Mouse (Mus musculus) left cerebral cortex, postnatal 14 days (tissue): ENCODE results near the gene Inpp4b. TPM values are rescaled to one million over a fixed set of nuclear protein-coding genes. Genes with fewer than 3 reads are reported as not detected.
"Not testable (repeated sequence)": the region's sequence is repeated elsewhere in the genome, so short reads cannot be mapped to it uniquely, and the experiment has no call there.

Experiments
- DNase-seq, 2 experiments: peaks; one replicate each; pipeline ENCODE4 v3.0.0; 2021 to 2022; ENCODE audit warnings: low spot score in 2 of 2, mixed read lengths in 1 of 2
- intact Hi-C: fragments of 180-260 bp; cut with DNase I; formaldehyde crosslinking; loops from one replicate; pipeline ENCODE4 v1.15.1; 2025
- total RNA-seq, 2 experiments: library from RNA; stranded (reverse); gene quantifications; 2 replicates each; pipeline ENCODE4 v1.2.3; 2021

Inpp4b gene
- total RNA-seq, 2 experiments from 2014 or later, result 9.8 to 12.6 TPM

DNA sequence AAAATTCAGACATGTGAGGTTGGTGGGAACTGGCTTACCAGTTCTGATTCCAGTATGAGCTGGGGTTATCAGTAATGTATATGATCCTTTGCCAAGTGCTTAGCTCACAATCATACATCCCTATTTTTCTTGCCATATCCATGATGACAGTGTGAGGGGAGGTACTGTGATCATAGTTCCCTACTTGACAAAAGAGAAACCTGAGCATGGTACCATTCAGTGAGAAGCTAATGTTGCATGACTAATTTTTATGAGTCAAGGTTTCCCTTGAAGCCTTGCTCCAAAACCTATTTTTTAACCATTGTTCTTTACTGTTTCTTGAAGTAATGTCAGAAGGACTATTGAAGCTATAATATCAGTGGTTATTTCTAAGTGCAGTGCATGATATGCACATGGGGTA, 458.4 kb downstream of the Inpp4b start:
- no peak for DNase-seq
- intact Hi-C loops, result no loop called here

DNA sequence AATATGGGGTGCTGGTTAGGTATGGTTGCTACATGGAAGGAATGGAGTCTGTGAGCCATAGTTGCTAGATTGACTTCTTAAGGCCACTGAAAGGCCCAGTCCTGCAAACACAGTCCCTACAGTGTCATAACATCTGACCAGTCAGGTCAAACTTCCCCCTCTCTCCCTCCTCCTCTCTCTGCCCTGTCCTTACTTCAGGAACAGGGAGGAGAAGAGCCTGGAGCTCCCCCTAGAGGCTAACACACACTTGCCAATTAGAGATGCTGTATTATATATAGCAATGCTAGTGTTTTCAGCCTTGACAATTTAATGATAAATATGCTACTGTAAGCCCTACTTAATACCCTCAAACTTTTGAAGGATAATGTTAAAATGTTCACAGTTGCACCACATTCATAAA, 464.4 kb downstream of the Inpp4b start:
- DNase-seq, result peak; percentile 60 to 66
- intact Hi-C loops, result loop anchor here (5.0 kb wide), 2 partner anchors 329 to 454 kb away; no protein-coding TSS in a partner anchor

DNA sequence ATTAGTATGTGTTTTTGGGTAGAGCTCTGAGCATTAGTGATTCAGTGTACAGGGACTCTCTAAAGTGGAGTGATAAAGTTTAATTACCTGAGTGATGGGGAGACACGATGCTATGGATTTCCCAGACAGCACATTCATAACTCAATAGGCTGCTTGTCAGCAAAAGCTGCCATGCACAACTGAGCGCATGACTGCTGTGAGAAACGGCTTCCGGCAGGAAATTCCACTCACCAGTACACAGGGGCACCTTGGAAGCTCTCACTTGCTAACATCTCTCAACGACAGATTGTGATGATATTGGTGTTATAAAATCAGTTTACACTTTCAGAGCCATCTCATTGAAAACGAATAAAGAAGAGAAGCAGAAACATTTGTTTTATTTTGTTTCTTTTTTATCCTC, 465.2 kb downstream of the Inpp4b start:
- intact Hi-C loops, result loop anchor here (5.0 kb wide), 2 partner anchors 330 to 455 kb away; no protein-coding TSS in a partner anchor
- DNase-seq, result no peak

DNA sequence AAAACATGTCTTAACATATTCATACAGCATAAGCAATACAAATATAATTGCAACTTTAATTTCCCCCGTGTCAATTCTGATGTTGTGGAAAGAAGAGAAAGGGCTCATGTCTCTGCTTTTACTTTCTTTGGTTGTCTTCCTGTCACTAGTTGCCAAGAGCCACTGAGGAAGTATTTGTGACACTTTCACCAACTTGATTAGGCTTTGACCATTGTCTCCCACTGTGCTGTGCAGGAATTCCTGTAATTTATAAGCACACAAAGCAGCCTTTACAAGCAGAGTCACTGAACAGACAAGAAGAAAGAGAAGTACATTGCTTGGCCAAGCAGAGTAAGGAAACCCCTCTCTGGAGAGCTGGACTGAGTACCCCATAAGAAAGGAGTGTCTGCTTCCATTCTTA, 466.1 kb downstream of the Inpp4b start:
- no peak for DNase-seq
- intact Hi-C loops, result loop anchor here (5.0 kb wide), 2 partner anchors 331 to 456 kb away; no protein-coding TSS in a partner anchor

DNA sequence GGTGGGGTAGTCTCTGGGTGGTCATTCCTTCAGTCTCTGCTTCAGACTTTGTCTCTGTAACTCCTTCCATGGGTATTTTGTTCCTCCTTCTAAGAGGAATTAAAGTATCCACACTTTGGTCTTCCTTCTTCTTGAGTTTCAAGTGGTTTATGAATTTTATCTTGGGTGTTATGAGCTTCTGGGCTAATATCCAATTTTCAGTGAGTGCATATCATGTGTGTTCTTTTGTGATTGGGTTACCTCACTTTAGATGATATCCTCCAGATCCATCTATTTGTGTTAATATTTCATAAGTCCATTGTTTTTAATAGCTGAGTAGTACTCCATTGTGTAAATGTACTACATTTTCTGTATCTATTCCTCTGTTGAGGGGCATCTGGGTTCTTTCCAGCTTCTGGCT, 467.1 kb downstream of the Inpp4b start:
- DNase-seq, result not testable (repeated sequence)
- intact Hi-C loops, result loop anchor here (5.0 kb wide), 2 partner anchors 332 to 457 kb away; no protein-coding TSS in a partner anchor

DNA sequence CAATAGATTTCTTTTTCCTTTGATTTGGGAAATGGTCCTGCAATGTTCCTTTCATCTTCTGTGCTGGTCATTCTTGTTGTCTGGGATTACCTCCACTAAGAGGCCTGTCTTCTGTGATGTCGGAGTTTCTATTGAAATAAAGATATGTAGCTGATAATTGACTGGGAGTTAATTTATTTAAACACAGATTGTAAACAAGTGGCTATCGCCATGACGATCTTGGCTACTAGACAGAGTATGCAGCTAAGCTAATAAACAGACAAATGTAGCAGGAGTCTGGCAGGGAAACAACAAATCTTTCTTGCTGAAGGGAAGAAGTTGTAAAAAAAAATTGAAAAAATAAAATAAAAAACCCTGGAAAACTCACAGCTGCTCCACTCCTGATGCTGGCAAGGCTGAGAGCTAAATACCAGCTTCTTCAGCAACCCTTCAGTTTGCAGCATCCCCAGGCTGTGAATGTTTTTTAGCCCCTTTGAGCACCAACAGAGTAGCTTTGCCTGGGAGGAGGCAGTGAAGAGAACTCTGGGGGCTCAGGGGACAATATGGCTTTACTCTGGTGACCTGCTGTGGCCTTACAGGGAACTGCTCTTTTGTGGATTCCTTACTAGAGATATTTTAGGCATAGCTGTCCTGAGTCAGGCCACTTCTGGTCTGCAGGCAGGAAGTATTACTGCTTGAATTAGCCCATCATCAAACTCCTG, 469.8 kb downstream of the Inpp4b start:
- intact Hi-C loops, result no loop called here
- DNase-seq, result peak; percentile 7 to 9

DNA sequence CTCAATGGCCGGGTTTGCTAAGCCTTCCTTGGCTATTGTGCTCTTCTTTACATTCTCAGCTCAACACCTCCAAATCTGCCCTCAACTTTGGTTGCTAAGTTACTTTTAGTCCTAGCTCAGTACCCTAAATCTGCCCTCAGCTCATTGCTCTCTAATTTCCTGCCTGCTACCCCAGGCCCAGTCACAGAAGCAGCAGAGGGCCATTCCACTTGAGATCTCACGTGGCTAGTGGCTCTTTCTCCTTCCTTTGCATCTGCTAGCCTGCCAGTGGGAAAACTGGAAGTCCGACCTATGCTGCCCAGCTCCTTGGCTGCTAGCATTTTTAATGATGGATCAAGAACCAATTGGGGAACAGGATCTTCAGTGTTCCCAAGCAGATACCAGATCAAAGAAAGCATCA, 472.4 kb downstream of the Inpp4b start:
- intact Hi-C loops, result no loop called here
- no peak for DNase-seq

DNA sequence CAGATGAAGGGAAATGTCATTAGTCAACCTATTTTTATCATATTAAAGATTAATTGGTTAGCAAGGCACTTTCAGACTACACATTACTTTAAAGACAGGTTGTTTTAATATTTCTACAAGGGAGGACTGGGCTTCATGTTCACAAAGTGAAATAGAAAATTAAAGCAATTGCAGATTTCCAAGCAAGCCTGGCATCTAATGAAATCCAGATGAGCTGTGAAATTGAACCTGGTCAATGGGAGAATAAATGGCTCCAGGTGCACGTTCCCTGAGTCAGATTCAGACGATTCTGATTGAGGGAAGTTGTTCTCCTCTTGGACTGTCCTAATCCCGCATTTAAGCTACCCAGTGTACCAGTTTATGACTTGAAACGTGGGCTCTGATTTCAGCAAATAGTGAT, 473.2 kb downstream of the Inpp4b start:
- no peak for DNase-seq
- intact Hi-C loops, result no loop called here

DNA sequence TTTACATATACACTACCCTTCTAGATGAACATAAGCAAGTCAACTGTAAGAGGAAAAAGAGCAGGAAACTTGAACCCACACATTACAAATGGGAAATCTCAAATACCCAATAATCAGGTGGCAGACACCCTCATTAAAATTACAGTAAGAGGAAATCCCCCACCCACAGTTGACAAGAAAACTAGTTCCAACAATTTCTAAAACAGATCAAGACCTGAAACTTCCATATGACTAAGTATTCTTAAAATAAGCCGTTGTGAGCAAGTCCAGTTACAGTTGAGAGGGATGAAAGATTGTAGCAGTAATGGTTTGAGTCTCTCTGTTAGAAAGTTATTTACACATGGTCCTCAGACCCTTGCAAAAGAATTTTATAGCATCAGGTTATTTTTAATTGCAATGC, 480.8 kb downstream of the Inpp4b start:
- no peak for DNase-seq
- intact Hi-C loops, result no loop called here

DNA sequence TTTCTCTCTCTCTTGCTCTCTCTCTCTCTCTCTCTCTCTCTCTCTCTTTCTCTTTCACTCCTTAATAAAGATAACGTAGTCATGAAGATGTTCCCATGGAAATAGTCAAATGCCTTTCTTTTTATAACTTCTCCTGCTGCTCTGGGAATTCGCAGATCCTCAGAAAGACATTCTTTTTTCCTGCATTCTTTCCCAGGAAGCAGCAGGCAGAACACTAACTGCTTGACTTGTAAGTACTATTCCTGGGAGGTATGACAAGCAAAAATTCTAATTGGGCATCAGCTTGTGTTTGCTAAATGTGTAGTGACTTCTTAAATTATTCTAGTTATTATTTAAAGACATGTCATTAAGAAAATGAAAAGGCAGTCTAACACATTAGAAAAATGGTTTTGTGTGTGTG, 482.6 kb downstream of the Inpp4b start:
- peak in 1 of 2 experiments; percentile 44 for DNase-seq
- intact Hi-C loops, result no loop called here

DNA sequence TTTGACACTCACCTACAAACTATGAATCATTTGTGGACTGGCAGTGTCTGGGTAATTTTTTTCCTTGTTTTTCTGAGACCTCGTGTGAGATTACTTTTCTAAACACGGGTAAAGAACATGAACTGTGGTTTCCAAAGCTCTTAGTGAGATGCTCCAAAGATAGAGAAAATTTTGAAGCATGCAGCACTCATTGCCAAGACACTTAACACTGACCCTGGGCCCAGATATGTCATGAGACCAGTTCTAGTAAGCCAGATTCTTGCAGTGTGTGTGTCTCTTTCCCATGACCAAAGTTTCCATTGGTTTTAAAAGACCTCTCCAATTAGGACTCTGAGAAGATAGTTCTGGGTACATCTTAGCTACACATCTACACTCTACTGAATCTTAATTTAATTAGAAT, 484.1 kb downstream of the Inpp4b start:
- intact Hi-C loops, result no loop called here

DNA sequence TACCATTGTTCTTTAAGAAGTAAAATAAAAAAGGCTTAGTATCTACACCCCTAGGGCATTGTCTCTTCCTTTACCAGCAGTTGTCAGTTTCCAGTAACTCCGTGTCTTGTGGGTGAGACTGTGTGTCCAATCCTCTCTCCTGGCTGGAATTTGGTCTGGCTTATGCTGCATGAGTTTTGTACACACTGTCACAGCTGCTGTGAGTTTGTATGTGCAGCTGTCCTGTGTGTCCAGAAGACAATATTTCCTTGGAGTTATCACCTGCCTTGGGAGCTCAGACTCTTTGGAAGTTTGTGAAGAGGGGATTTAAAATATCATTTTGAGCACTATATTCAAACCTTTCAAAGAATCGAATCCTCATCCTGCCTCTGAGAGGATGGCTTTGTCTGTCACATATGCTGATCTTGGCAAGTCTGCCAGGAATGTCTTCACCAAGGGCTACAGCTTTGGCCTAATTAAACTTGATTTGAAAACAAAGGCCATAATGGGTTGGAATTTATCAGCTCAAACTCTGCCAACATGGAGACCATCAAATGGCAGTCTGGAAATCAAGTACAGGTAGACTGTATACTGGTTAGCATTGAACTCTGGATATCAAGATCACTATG, 485.1 kb downstream of the Inpp4b start:
- DNase-seq, result no peak
- intact Hi-C loops, result no loop called here

More for the DNA sequence above, 484.1 kb downstream of the Inpp4b start:
- DNase-seq, result no peak

DNA sequence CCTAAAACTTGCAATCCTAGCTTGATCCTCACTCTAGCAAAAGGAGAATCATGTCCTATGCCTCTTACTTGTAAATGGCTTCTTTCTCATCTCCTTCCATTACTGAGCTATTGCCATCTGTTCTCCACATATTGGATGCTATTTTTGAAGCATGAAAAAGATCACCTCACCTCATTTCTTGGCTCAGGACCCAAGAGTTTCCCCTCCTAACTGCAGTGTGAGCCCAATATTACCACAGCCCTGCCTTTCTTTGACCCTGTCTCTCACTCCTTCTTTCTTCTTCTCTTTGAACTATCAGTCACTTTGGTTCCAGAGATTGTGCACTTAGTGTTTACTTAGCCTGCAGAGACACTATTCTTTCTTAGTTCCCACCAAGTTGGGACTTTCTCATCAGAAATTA, 489.1 kb downstream of the Inpp4b start:
- no peak for DNase-seq
- intact Hi-C loops, result no loop called here

DNA sequence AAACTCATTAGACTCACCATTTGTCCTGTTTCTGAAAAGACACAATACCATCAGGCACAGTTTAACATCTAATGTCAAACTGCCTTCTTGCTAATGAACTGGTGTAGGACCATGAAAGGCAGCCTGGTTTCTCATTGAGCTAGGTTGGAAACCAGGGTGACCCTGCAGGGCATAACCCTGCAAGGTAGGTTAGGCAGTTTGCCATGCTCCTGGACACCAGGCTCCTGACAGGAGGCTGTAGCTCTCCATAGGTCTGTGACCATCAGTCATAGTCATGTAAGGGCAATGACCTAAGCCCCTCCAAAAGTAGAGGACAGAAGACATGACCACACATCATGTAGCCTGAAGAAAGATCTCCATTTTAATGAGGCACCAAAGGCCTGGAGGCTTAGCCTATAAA, 491.5 kb downstream of the Inpp4b start:
- intact Hi-C loops, result no loop called here
- no peak for DNase-seq

DNA sequence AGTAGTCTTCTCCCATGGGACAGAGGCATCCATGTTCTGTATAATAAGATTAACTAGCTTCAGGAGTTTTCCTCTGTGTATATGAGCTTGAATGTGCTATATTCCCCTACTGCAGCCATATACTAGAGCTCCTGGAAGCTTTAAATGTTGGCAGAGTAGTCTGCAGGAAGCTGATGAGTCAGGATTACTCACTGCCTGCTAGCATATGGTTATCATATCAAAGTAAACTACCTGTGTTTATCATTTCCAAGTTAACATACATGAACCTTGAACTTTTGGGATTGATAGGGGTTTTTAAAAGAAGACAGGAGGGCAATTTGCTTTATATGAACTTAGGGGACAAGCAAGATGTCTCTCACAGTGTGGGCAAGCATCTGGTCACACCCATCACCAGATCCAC, 498.2 kb downstream of the Inpp4b start:
- intact Hi-C loops, result no loop called here
- no peak for DNase-seq

DNA sequence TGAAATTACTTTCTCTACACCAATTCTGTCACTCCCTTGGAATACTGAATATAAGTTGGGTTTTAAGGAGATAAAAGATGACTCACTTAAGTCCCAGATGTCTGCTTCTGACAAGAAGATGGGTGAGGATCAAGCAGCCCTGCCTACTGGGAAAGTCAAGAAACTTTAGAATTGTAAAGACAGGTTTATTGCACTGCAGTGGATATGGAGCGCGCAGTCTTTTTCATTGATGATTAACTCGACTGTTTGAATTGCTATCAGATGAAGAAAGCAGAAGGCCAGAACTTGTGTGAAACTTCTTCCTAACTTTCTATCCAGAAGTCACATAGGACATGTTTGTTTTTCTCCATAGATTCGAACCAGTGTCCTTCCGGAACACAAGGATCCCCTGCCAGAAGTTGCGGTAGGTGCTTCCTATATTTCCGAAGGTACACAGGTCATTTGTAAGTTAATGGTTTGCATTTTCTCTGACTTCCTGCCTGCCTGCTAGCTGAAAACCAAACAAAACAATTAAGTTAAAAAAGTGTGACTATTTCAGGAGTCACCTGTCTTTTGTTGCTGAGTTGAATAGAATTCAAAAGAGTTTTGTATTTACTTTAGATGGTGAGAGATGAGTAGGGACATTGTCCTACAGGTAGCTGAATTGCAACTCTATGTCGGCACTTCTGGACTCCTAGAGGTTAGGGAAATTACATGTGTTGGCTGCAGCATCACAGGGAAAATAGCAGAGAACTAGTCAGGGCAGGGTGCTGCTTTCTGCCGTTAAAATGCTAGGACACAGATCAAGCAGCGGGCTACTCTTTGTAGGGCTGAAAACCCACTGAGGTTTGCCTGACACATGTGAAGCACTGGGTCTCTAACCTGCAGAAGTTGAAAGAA, 502.0 kb downstream of the Inpp4b start:
- DNase-seq, result no peak
- intact Hi-C loops, result no loop called here

DNA sequence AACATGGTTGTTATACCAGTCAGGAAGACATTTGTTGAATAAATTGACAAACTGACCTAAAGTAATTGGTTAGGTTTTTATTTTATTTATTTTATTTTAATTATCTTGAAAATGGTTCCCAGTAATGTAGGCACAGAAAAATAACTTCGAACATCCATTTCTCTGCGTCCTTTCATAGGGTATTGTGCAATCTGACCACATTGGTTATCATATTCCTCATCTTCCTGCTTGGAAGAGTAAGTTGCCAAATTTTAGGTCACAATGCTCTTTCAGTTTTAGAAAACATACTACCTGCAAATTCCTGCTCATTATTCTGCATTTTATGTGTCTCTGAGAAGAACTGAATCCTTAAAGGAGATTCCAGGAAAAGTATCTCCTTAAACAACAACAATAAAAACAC, 505.6 kb downstream of the Inpp4b start:
- no peak for DNase-seq
- intact Hi-C loops, result no loop called here

DNA sequence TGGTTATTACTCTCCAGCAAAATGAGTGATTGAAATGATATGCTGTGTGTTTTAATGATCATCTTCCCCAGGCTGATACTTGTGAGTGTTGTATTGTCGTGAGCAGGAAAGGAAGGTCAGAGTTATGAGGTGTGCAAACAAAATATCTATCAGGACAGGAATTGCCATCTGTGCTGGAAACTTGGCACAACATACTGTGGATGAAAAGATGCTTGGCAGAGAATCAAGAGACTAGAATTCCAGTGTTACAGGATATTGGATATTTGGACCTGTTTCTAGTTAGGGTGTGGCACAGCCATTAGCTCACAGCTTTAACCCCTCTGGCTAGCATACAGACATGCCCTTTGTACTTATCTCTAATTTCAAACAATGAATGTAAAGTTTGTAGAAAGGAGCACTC, 507.6 kb downstream of the Inpp4b start:
- intact Hi-C loops, result no loop called here

DNA sequence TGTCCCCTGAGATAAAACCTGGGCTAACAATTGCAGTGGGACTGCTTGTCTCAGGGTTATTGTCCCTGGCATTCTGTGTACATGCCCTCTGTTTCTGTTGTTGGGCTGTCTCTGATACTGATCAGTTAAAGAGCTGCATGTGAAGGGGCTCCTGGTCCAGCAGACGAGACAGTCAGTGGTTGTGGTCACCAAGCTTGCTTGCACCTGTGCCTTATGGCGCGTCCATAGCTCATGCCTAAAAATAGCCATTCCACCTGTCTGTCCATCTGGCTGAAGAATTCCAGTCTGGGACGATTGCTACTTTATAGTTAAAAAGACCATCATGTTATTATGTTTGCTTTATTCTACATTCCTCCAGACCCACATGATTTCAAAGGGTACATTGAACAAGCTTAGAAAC, 510.8 kb downstream of the Inpp4b start:
- intact Hi-C loops, result no loop called here
- no peak for DNase-seq

More for the DNA sequence above, 507.6 kb downstream of the Inpp4b start:
- DNase-seq, result no peak

DNA sequence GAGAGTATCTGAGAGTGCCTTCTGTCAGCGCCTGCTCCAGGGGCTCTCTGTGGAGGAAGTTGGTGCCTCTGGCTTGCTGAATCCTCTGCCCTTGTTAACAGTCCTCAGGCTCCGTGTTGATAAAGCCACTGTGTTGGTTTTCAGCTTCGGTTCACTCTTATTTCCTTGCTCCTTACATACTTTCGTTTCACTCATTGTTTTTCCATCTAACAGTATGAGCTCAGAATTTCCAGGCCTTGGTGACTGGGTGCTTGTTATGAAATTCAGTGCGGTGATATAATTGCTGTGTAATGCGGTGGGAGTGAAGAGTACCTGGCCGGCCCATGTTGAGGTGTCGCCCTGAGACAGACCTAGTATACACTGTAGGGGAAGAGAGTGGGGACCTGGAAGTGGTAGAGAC, 512.2 kb downstream of the Inpp4b start:
- intact Hi-C loops, result no loop called here
- DNase-seq, result no peak
